In genomic region chr12:24633753-24634191, GRCm38 (mm10) we compare ENCODE assay signal across 11 mouse cellular contexts. TPM values are rescaled to one million over a fixed set of nuclear protein-coding genes. Genes with fewer than 3 reads are reported as not detected.
DNase-seq lines count a peak whose midpoint lies in the region; ATAC-seq and TF ChIP-seq lines count a peak whose summit lies in the region.
"Had no signal": no experiment of that assay in that cellular context is flagged by ENCODE, and none has a peak within 500 bp of the region (broad histone marks: within the 10 kb centered on the region; RNA-seq: fewer than 3 reads in every experiment).

No protein-coding gene starts in this region.

- H3K4me2 ChIP-seq in heart, embryonic 11.5 days = no peak overlapping the region
- no peak overlapping the region for H3K4me2 ChIP-seq in hindbrain, embryonic 13.5 days
- H3K4me2 ChIP-seq: hindbrain, embryonic 15.5 days; lung, embryonic 15.5 days had no signal

- no peaks in the 10 kb centered on the region for H3K79me2 ChIP-seq in heart, adult 2 months (replicated peaks; ENCODE audit: control insufficient read depth, insufficient read depth, low read length)

- intact Hi-C loops in heart, adult 2 months (cut with DNase I) = no loop called here
- intact Hi-C loops in heart, postnatal 25 days (cut with DNase I) = loop anchor here (2.0 kb wide), 1 partner anchor 17 kb away; the partner anchor contains the start of gene Klf11

- H3K9me3 ChIP-seq in heart, embryonic 11.5 days (replicated peaks; ENCODE audit: control insufficient read depth, low read length) = no peaks in the 10 kb centered on the region
- H3K9me3 ChIP-seq in hindbrain, embryonic 13.5 days = no peaks in the 10 kb centered on the region
- H3K9me3 ChIP-seq: hindbrain, embryonic 15.5 days; lung, embryonic 15.5 days had no signal

- no peaks in the 10 kb centered on the region for H3K27me3 ChIP-seq in heart, adult 2 months (ENCODE audit: control insufficient read depth, insufficient read depth, low read length)
- no peaks in the 10 kb centered on the region for H3K27me3 ChIP-seq in heart, embryonic 11.5 days (ENCODE audit: control insufficient read depth, insufficient read depth, low read length)
- no peaks in the 10 kb centered on the region for H3K27me3 ChIP-seq in hindbrain, embryonic 13.5 days
- H3K27me3 ChIP-seq: hindbrain, embryonic 15.5 days; lung, embryonic 15.5 days had no signal

- ATAC-seq in heart, embryonic 11.5 days (replicated peaks; ENCODE audit: insufficient number of reproducible peaks, low FRiP score, low TSS enrichment) = no peak
- no peak for ATAC-seq in hindbrain, embryonic 13.5 days (ENCODE audit: low FRiP score)

- DNase-seq in heart, adult 2 months = peak; percentile 72 to 79
- peak; percentile 41 for DNase-seq in ZHBTc4 (ENCODE audit: low read depth, low spot score)
- peak; percentile 67 for DNase-seq in heart, postnatal 25 days (ENCODE audit: low spot score)
- peak; percentile 72 for DNase-seq in lung, postnatal 25 days (ENCODE audit: low spot score)
- no peak for DNase-seq in right cerebral cortex, adult 2 months (ENCODE audit: low spot score in 2 of 2)
- DNase-seq in frontal cortex, postnatal 25 days (ENCODE audit: low spot score in 2 of 2) = no peak

- H3K4me3 ChIP-seq in heart, adult 2 months = no peak overlapping the region
- H3K4me3 ChIP-seq in heart, embryonic 11.5 days (ENCODE audit: low read depth, low read length) = no peak overlapping the region
- no peak overlapping the region for H3K4me3 ChIP-seq in hindbrain, embryonic 13.5 days
- H3K4me3 ChIP-seq: hindbrain, embryonic 15.5 days; lung, embryonic 15.5 days had no signal

- peak overlapping the region; percentile 76 for H3K27ac ChIP-seq in heart, adult 2 months
- H3K27ac ChIP-seq in heart, embryonic 11.5 days (ENCODE audit: low read depth, low read length) = no peak overlapping the region
- H3K27ac ChIP-seq in hindbrain, embryonic 13.5 days = no peak overlapping the region
- H3K27ac ChIP-seq: hindbrain, embryonic 15.5 days; lung, embryonic 15.5 days had no signal

- WGBS in heart, adult 2 months = 32% methylated on average over 1 of the region's 1 CpGs
- 80% methylated on average over 1 of the region's 1 CpGs for WGBS in heart, embryonic 11.5 days (ENCODE audit: insufficient replicate concordance)
- 80% methylated on average over 1 of the region's 1 CpGs for WGBS in hindbrain, embryonic 13.5 days

- H3K9ac ChIP-seq in heart, adult 2 months (ENCODE audit: low read depth, low read length) = no peak overlapping the region
- H3K9ac ChIP-seq in heart, embryonic 11.5 days (ENCODE audit: low read depth, low read length) = no peak overlapping the region
- H3K9ac ChIP-seq in hindbrain, embryonic 13.5 days = no peak overlapping the region
- H3K9ac ChIP-seq: hindbrain, embryonic 15.5 days; lung, embryonic 15.5 days had no signal

- no peak for TF ChIP-seq POLR2A in heart, adult 2 months (IDR thresholded peaks at IDR 0.05; ENCODE audit: insufficient read depth, low read depth, low read length)

- no peaks in the 10 kb centered on the region for H3K36me3 ChIP-seq in heart, adult 2 months (ENCODE audit: control insufficient read depth, insufficient read depth, low read length)
- H3K36me3 ChIP-seq in heart, embryonic 11.5 days (ENCODE audit: control insufficient read depth, insufficient read depth, low read length) = no peaks in the 10 kb centered on the region
- no peaks in the 10 kb centered on the region for H3K36me3 ChIP-seq in hindbrain, embryonic 13.5 days
- H3K36me3 ChIP-seq: hindbrain, embryonic 15.5 days; lung, embryonic 15.5 days had no signal

- TF ChIP-seq EP300 in heart, adult 2 months (IDR thresholded peaks at IDR 0.05; ENCODE audit: insufficient read depth, low read depth, low read length) = peak; percentile 80

- H3K4me1 ChIP-seq in heart, adult 2 months (ENCODE audit: control insufficient read depth, insufficient read depth, low read length) = peaks cover 11% of the 10 kb centered on the region
- peaks cover 13% of the 10 kb centered on the region for H3K4me1 ChIP-seq in heart, embryonic 11.5 days (ENCODE audit: control insufficient read depth, insufficient read depth, low read length)
- H3K4me1 ChIP-seq in hindbrain, embryonic 13.5 days (replicated peaks) = 0 out of 2 replicates have a peak, but pooled peaks cover 3% of the 10 kb centered on the region
- H3K4me1 ChIP-seq: hindbrain, embryonic 15.5 days had no signal

- no peak for TF ChIP-seq CTCF in heart, adult 2 months (IDR thresholded peaks at IDR 0.05)

RNA-seq across cellular contexts. Expression of gene Klf11, which starts 17.3 kb away (rescaled TPM):
- 10 to 100 TPM in 1 of 2 experiments, 1 to 10 TPM in 1; 7.8 to 13.5 TPM for total RNA-seq in heart, adult 2 months (2021)
- polyA plus RNA-seq in heart, adult 2 months (2012; rRNA removed) = 8.8 and 15.1 TPM in 2 replicates
- polyA plus RNA-seq in heart, embryonic 11.5 days (2014; fragmentation: Nextera tagmentation; extraction: Ambion mirVana) = 12.2 and 15.3 TPM in 2 replicates
- 10 to 100 TPM in 1 of 2 experiments, 1 to 10 TPM in 1; 10.0 to 14.9 TPM for total RNA-seq in heart, postnatal 25 days (2021)
- polyA plus RNA-seq in hindbrain, embryonic 13.5 days (2015; fragmentation: Nextera tagmentation; extraction: Ambion mirVana) = 15.9 and 17.6 TPM in 2 replicates

RNA-seq across cellular contexts. Expression of gene Cys1, which starts 47.8 kb away (rescaled TPM):
- total RNA-seq in heart, adult 2 months (2021) = 1 to 10 TPM; 3.3 to 4.0 TPM
- 5.6 and 7.4 TPM in 2 replicates for polyA plus RNA-seq in heart, adult 2 months (2012; rRNA removed)
- 0.66 TPM in 2 replicates for polyA plus RNA-seq in heart, embryonic 11.5 days (2014; fragmentation: Nextera tagmentation; extraction: Ambion mirVana)
- 1 to 10 TPM; 3.4 to 8.0 TPM for total RNA-seq in heart, postnatal 25 days (2021)
- 0.56 and 1.6 TPM in 2 replicates for polyA plus RNA-seq in hindbrain, embryonic 13.5 days (2015; fragmentation: Nextera tagmentation; extraction: Ambion mirVana)
- total RNA-seq: ES-E14 had no signal

Comparison
In these comparisons a context has a peak if more than half of its experiments do, and no peak if none do; other contexts are left out.
1. DNase-seq: peak in heart, adult 2 months (2 of 2), ZHBTc4 (single experiment), heart, postnatal 25 days (single experiment) and lung, postnatal 25 days (single experiment); none in right cerebral cortex, adult 2 months (0 of 2) and frontal cortex, postnatal 25 days (0 of 2).